Mouse (Mus musculus) right cerebral cortex, adult 2 months (tissue): Measurements from ENCODE around the gene Dhrs3.
A peak's percentile ranks its signal among the peaks of the same experiment; 100 is the strongest.

ENCODE experiments used
- DNase-seq, 2 experiments: peaks; one replicate each; pipeline ENCODE4 v3.0.0; 2021 to 2022; ENCODE audit warnings: low spot score in 2 of 2

Gene Dhrs3

GRCm38 (mm10) chr4:144939847-144940411 lies 47.3 kb downstream of the Dhrs3 start:
- DNase-seq, result no peak

GRCm38 (mm10) chr4:144940796-144941462 lies 48.3 kb downstream of the Dhrs3 start:
- DNase-seq, result no peak

GRCm38 (mm10) chr4:144942433-144942832 lies 49.8 kb downstream of the Dhrs3 start:
- DNase-seq, result no peak

- DNase-seq, result no peak
Observed at GRCm38 (mm10) chr4:144943273-144943672, 50.6 kb downstream of the Dhrs3 start.

- no peak for DNase-seq
Observed at GRCm38 (mm10) chr4:144947738-144948390, 55.2 kb downstream of the Dhrs3 start.

- peak in 1 of 2 experiments; percentile 22 for DNase-seq
Observed at GRCm38 (mm10) chr4:144949441-144950326, 57.1 kb downstream of the Dhrs3 start.

GRCm38 (mm10) chr4:144950327-144950711 lies 57.7 kb downstream of the Dhrs3 start:
- DNase-seq, result no peak

- no peak for DNase-seq
Observed at GRCm38 (mm10) chr4:144950883-144951282, 58.3 kb downstream of the Dhrs3 start.

- DNase-seq, result no peak
Observed at GRCm38 (mm10) chr4:144951859-144952258, 59.2 kb downstream of the Dhrs3 start.

- no peak for DNase-seq
Observed at GRCm38 (mm10) chr4:144953421-144953820, 60.8 kb downstream of the Dhrs3 start.

- no peak for DNase-seq
Observed at GRCm38 (mm10) chr4:144955863-144956262, 63.2 kb downstream of the Dhrs3 start.

GRCm38 (mm10) chr4:144956293-144956692 lies 63.7 kb downstream of the Dhrs3 start:
- no peak for DNase-seq

- DNase-seq, result no peak
Observed at GRCm38 (mm10) chr4:144957186-144957585, 64.6 kb downstream of the Dhrs3 start.

GRCm38 (mm10) chr4:144957721-144958120 lies 65.1 kb downstream of the Dhrs3 start:
- no peak for DNase-seq

GRCm38 (mm10) chr4:144960188-144960904 lies 67.7 kb downstream of the Dhrs3 start:
- no peak for DNase-seq

GRCm38 (mm10) chr4:144961232-144961631 lies 68.6 kb downstream of the Dhrs3 start:
- DNase-seq, result no peak

GRCm38 (mm10) chr4:144961696-144962095 lies 69.1 kb downstream of the Dhrs3 start:
- no peak for DNase-seq

GRCm38 (mm10) chr4:144965255-144965654 lies 72.6 kb downstream of the Dhrs3 start:
- DNase-seq, result no peak

GRCm38 (mm10) chr4:144968371-144968770 lies 75.7 kb downstream of the Dhrs3 start:
- no peak for DNase-seq

GRCm38 (mm10) chr4:144969030-144969429 lies 76.4 kb downstream of the Dhrs3 start:
- no peak for DNase-seq

- no peak for DNase-seq
Observed at GRCm38 (mm10) chr4:144971048-144971447, 78.4 kb downstream of the Dhrs3 start.
